Mouse (Mus musculus) kidney, postnatal 0 days (tissue): ENCODE results near the gene Chst11. TPM values are rescaled to one million over a fixed set of nuclear protein-coding genes. Genes with fewer than 3 reads are reported as not detected.

Experiments
- ATAC-seq: fragments of 200-750 bp; cut with Nextera tagmentation; replicated peaks from 2 replicates; pipeline ENCODE4 v1.8.0; 2017; ENCODE audit warnings: low read depth, moderate number of reproducible peaks, moderate TSS enrichment, moderate library complexity; ENCODE audit not compliant: low FRiP score
- DNase-seq: peaks from one replicate; pipeline ENCODE4 v3.0.0-alpha.2; 2016; ENCODE audit warnings: low spot score
- H3K27ac ChIP-seq: fragments of 300-500 bp; sonication (generic); 2 replicates; pipeline ENCODE4 v1.5.1; 2014; ENCODE audit warnings: mild to moderate bottlenecking
- H3K27me3 ChIP-seq: fragments of 300-500 bp; sonication (generic); 2 replicates; pipeline ENCODE4 v1.6.1; 2014; ENCODE audit warnings: low read length, mixed read lengths; ENCODE audit not compliant: insufficient read depth
- H3K36me3 ChIP-seq: fragments of 300-500 bp; sonication (generic); 2 replicates; pipeline ENCODE4 v1.6.1; 2014; ENCODE audit warnings: low read length, mixed read lengths; ENCODE audit not compliant: insufficient read depth
- H3K4me1 ChIP-seq: fragments of 300-500 bp; sonication (generic); replicated peaks from 2 replicates; pipeline ENCODE4 v1.6.1; 2014; ENCODE audit warnings: antibody characterized with exemption, low read length, mixed read lengths; ENCODE audit not compliant: insufficient read depth
- H3K4me2 ChIP-seq: fragments of 300-500 bp; sonication (generic); 2 replicates; pipeline ENCODE4 v1.6.1; 2014; ENCODE audit warnings: mild to moderate bottlenecking, low read length, moderate library complexity, mixed read lengths
- H3K4me3 ChIP-seq: fragments of 300-500 bp; sonication (generic); replicated peaks from 2 replicates; pipeline ENCODE4 v1.5.1; 2014; ENCODE audit warnings: low read depth, low read length
- H3K9ac ChIP-seq: fragments of 300-500 bp; sonication (generic); 2 replicates; pipeline ENCODE4 v1.6.1; 2014; ENCODE audit warnings: low read depth, low read length
- H3K9me3 ChIP-seq: fragments of 300-500 bp; sonication (generic); replicated peaks from 2 replicates; pipeline ENCODE4 v1.6.1; 2016; ENCODE audit warnings: low read length, inconsistent platforms, mixed read lengths
- CTCF ChIP-seq: IDR thresholded peaks from 2 replicates; pipeline ENCODE4 v1.5.1; 2016; ENCODE audit warnings: antibody characterized with exemption, low read depth, mild to moderate bottlenecking, moderate library complexity
- WGBS: fragments of 180-500 bp; shearing (Covaris S2); extraction: QIAGEN DNeasy Blood & Tissue Kit; methylation state at CpG from one replicate; pipeline ENCODE4 v1.1.7; 2014; 5-methylcytosine and 5-hydroxymethylcytosine counted together
- polyA plus RNA-seq: library from polyadenylated mRNA; unstranded; fragments of >200 nt; fragmentation: Nextera tagmentation; extraction: Ambion mirVana; gene quantifications from 2 replicates; pipeline ENCODE4 v1.2.1, GENCODE M21; 2015

Chst11 gene
- polyA plus RNA-seq, 1 experiment from 2014 or later, result 2.9 TPM

- WGBS, result 83% methylated on average over 4 of the region's 4 CpGs
- Histone ChIP-seq H3K27ac (no peak overlapping the region), H3K9me3 (no peaks in the 10 kb centered on the region), H3K36me3 (no peaks in the 10 kb centered on the region), H3K9ac (no peak overlapping the region), H3K4me3 (no peak overlapping the region), H3K27me3 (no peaks in the 10 kb centered on the region), H3K4me1 (0 out of 2 replicates have a peak, but pooled peaks cover 7% of the 10 kb centered on the region), H3K4me2 (no peak overlapping the region)
- ATAC-seq, result no peak
- TF ChIP-seq CTCF, result no peak
- no peak for DNase-seq
Measured at GRCm38 (mm10) chr10:83013984-83014383, 28.7 kb downstream of the Chst11 start.

GRCm38 (mm10) chr10:83015919-83016318, 30.6 kb downstream of the Chst11 start:
- no peak overlapping the region for H3K4me2 ChIP-seq

GRCm38 (mm10) chr10:83016779-83017178, 31.5 kb downstream of the Chst11 start:
- no peak overlapping the region for H3K4me3 ChIP-seq
- H3K9ac ChIP-seq, result no peak overlapping the region
- no peak for TF ChIP-seq CTCF

More at GRCm38 (mm10) chr10:83015919-83016318, 30.6 kb downstream of the Chst11 start:
- TF ChIP-seq CTCF, result no peak
- H3K9ac ChIP-seq, result no peak overlapping the region
- no peaks in the 10 kb centered on the region for H3K36me3 ChIP-seq
- 90% methylated on average over 3 of the region's 3 CpGs for WGBS
- H3K4me3 ChIP-seq, result no peak overlapping the region
- no peak for ATAC-seq
- H3K4me1 ChIP-seq, result peaks cover 6% of the 10 kb centered on the region; the same call in 1 of the 2 replicates
- H3K27ac ChIP-seq, result no peak overlapping the region
- H3K27me3 ChIP-seq, result no peaks in the 10 kb centered on the region
- no peaks in the 10 kb centered on the region for H3K9me3 ChIP-seq
- DNase-seq, result no peak

GRCm38 (mm10) chr10:83017760-83018498, 32.6 kb downstream of the Chst11 start:
- Histone ChIP-seq H3K9ac (no peak overlapping the region), H3K4me1 (peaks cover 6% of the 10 kb centered on the region; the same call in 1 of the 2 replicates), H3K27me3 (no peaks in the 10 kb centered on the region), H3K4me3 (no peak overlapping the region), H3K4me2 (no peak overlapping the region), H3K9me3 (no peaks in the 10 kb centered on the region), H3K27ac (no peak overlapping the region), H3K36me3 (no peaks in the 10 kb centered on the region)
- 68% methylated on average over 21 of the region's 21 CpGs for WGBS
- no peak for ATAC-seq
- TF ChIP-seq CTCF, result no peak
- no peak for DNase-seq

More at GRCm38 (mm10) chr10:83016779-83017178, 31.5 kb downstream of the Chst11 start:
- ATAC-seq (no peak), DNase-seq (no peak)
- no peak overlapping the region for H3K4me2 ChIP-seq
- H3K4me1 ChIP-seq, result peaks cover 6% of the 10 kb centered on the region; the same call in 1 of the 2 replicates
- no peaks in the 10 kb centered on the region for H3K27me3 ChIP-seq
- H3K9me3 ChIP-seq, result no peaks in the 10 kb centered on the region
- WGBS, result 80% methylated on average over 13 of the region's 13 CpGs
- no peak overlapping the region; the same call in 1 of the 2 replicates for H3K27ac ChIP-seq
- H3K36me3 ChIP-seq, result no peaks in the 10 kb centered on the region

GRCm38 (mm10) chr10:83018521-83018920, 33.2 kb downstream of the Chst11 start:
- Histone ChIP-seq H3K4me1 (peaks cover 6% of the 10 kb centered on the region; the same call in 1 of the 2 replicates), H3K9ac (no peak overlapping the region), H3K27ac (no peak overlapping the region), H3K4me2 (no peak overlapping the region), H3K9me3 (no peaks in the 10 kb centered on the region), H3K4me3 (no peak overlapping the region), H3K36me3 (no peaks in the 10 kb centered on the region), H3K27me3 (no peaks in the 10 kb centered on the region)
- no peak for ATAC-seq
- no peak for DNase-seq
- 37% methylated on average over 5 of the region's 5 CpGs for WGBS
- no peak for TF ChIP-seq CTCF

- no peak overlapping the region for H3K4me2 ChIP-seq
- H3K9ac ChIP-seq, result no peak overlapping the region
- H3K27ac ChIP-seq, result no peak overlapping the region
- no peaks in the 10 kb centered on the region for H3K9me3 ChIP-seq
- no peak for ATAC-seq
- DNase-seq, result no peak
- 48% methylated on average over 19 of the region's 19 CpGs for WGBS
- no peak overlapping the region for H3K4me3 ChIP-seq
- peaks cover 6% of the 10 kb centered on the region; the same call in 1 of the 2 replicates for H3K4me1 ChIP-seq
- H3K27me3 ChIP-seq, result no peaks in the 10 kb centered on the region
- no peak for TF ChIP-seq CTCF
- H3K36me3 ChIP-seq, result no peaks in the 10 kb centered on the region
Measured at GRCm38 (mm10) chr10:83019497-83020270, 34.4 kb downstream of the Chst11 start.
